ENCODE assay signal across 8 mouse cellular contexts in the genomic region with DNA sequence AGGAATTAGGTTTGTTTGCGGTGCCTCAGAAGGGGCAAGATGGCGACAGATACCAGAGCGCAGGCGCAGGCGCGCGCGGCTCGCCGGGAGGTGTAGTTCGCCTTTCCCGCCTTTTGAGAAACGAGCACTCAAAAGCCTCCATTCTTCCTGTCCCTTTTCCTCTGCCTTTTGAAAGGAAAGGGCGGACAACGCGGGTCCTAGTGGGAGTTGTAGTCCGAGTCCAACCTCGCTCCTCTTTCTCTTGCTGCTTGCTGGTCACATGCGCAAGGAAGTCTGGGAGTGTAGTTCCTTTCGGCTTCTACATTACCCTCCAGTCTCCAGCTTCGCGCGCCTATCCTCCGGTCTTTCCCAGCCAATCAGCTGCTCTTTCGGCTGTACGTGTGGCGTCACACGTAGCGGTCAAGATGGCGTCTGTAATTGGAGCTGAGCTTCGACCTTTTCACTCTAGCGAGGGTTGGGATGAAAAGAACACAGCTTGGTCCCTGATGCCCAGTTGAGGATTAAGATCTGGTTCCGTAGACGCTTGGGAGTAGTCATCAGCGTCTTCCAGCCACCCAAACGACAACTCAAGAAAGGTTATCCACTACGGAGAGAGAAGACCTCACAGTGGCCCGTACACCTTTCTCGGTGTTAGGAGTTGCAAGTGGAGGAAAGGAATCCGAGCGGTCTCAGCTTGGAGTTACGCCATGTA. TPM values are rescaled to one million over a fixed set of nuclear protein-coding genes. Genes with fewer than 3 reads are reported as not detected.
DNase-seq lines count a peak whose midpoint lies in the region; ATAC-seq and TF ChIP-seq lines count a peak whose summit lies in the region.

A gene (minus strand): TSS at position 253 of the 691 bp plus-strand sequence.

- H3K36me3 ChIP-seq in embryonic facial prominence, embryonic 15.5 days = peaks cover 6% of the 10 kb centered on the region
- H3K36me3 ChIP-seq in limb, embryonic 14.5 days (ENCODE audit: control insufficient read depth, insufficient read depth, low read length) = peaks cover 27% of the 10 kb centered on the region
- 0 out of 2 replicates have a peak, but pooled peaks cover 6% of the 10 kb centered on the region for H3K36me3 ChIP-seq in midbrain, postnatal 0 days (ENCODE audit: insufficient read depth, low read length)

- H3K4me2 ChIP-seq in embryonic facial prominence, embryonic 15.5 days (replicated peaks) = peak within 1 kb of the TSS; percentile 66
- H3K4me2 ChIP-seq in limb, embryonic 14.5 days (replicated peaks; ENCODE audit: low read depth, low read length, severe bottlenecking) = peak within 1 kb of the TSS; percentile 78
- H3K4me2 ChIP-seq in midbrain, postnatal 0 days (ENCODE audit: low read depth, low read length, poor library complexity, severe bottlenecking) = peak within 1 kb of the TSS; percentile 58

- WGBS in bone marrow, adult 2 months = under 1% methylated on average over 42 of the region's 42 CpGs
- under 1% methylated on average over 42 of the region's 42 CpGs for WGBS in embryonic facial prominence, embryonic 15.5 days
- WGBS in limb, embryonic 14.5 days = under 1% methylated on average over 41 of the region's 42 CpGs
- WGBS in midbrain, postnatal 0 days = under 1% methylated on average over 42 of the region's 42 CpGs

- no peaks in the 10 kb centered on the region for H3K9me3 ChIP-seq in embryonic facial prominence, embryonic 15.5 days (replicated peaks)
- no peaks in the 10 kb centered on the region for H3K9me3 ChIP-seq in limb, embryonic 14.5 days (ENCODE audit: control insufficient read depth, low read length)
- no peaks in the 10 kb centered on the region for H3K9me3 ChIP-seq in midbrain, postnatal 0 days (ENCODE audit: low read length)

- H3K4me1 ChIP-seq in bone marrow, adult 2 months (ENCODE audit: control insufficient read depth, insufficient read depth, low read length) = no peaks in the 10 kb centered on the region
- H3K4me1 ChIP-seq in embryonic facial prominence, embryonic 15.5 days = peaks cover 19% of the 10 kb centered on the region
- H3K4me1 ChIP-seq in limb, embryonic 14.5 days (ENCODE audit: control insufficient read depth, insufficient read depth, low read length) = peaks cover 13% of the 10 kb centered on the region
- peaks cover 6% of the 10 kb centered on the region; the same call in 1 of the 2 replicates for H3K4me1 ChIP-seq in midbrain, postnatal 0 days (ENCODE audit: insufficient read depth, low read length)

- peak; percentile 98 for ATAC-seq in embryonic facial prominence, embryonic 15.5 days (ENCODE audit: insufficient number of reproducible peaks, low FRiP score, low TSS enrichment, low read depth)
- peak; percentile 96 for ATAC-seq in limb, embryonic 14.5 days (ENCODE audit: low FRiP score, low read depth)
- peak; percentile 96 for ATAC-seq in midbrain, postnatal 0 days (ENCODE audit: low FRiP score)

- H3K27ac ChIP-seq in bone marrow, adult 2 months (ENCODE audit: control insufficient read depth, insufficient read depth, low read depth, low read length, poor library complexity) = peak within 1 kb of the TSS; percentile 73
- H3K27ac ChIP-seq in embryonic facial prominence, embryonic 15.5 days (replicated peaks) = peak within 1 kb of the TSS; percentile 92
- H3K27ac ChIP-seq in limb, embryonic 14.5 days (replicated peaks; ENCODE audit: low read depth, low read length) = peak within 1 kb of the TSS; percentile 95
- peak within 1 kb of the TSS; percentile 95 for H3K27ac ChIP-seq in midbrain, postnatal 0 days (ENCODE audit: low read depth, low read length)

- no peak for TF ChIP-seq CTCF in bone marrow, adult 2 months (IDR thresholded peaks at IDR 0.05; ENCODE audit: control insufficient read depth, insufficient read depth, low read length)
- no peak for TF ChIP-seq CTCF in midbrain, postnatal 0 days (IDR thresholded peaks at IDR 0.05)

- peak within 1 kb of the TSS; percentile 79 for H3K4me3 ChIP-seq in bone marrow, adult 2 months (replicated peaks; ENCODE audit: control insufficient read depth, low read depth, low read length)
- H3K4me3 ChIP-seq in embryonic facial prominence, embryonic 15.5 days (replicated peaks) = peak within 1 kb of the TSS; percentile 96
- peak within 1 kb of the TSS; percentile 98 for H3K4me3 ChIP-seq in limb, embryonic 14.5 days (replicated peaks; ENCODE audit: low read length)
- H3K4me3 ChIP-seq in midbrain, postnatal 0 days (ENCODE audit: low read depth, low read length) = peak within 1 kb of the TSS; percentile 89

- H3K27me3 ChIP-seq in embryonic facial prominence, embryonic 15.5 days = no peaks in the 10 kb centered on the region
- no peaks in the 10 kb centered on the region for H3K27me3 ChIP-seq in limb, embryonic 14.5 days (ENCODE audit: control insufficient read depth, insufficient read depth, low read length)
- no peaks in the 10 kb centered on the region for H3K27me3 ChIP-seq in midbrain, postnatal 0 days (ENCODE audit: insufficient read depth, low read length)

- peak; percentile 99 for DNase-seq in 416B (ENCODE audit: low read depth)
- DNase-seq in heart, adult 8-10 months (ENCODE audit: low spot score) = peak; percentile 97
- peak; percentile 99 for DNase-seq in kidney, adult 9 months
- peak; percentile 98 for DNase-seq in limb, embryonic 14.5 days (ENCODE audit: low spot score)
- DNase-seq in midbrain, postnatal 0 days (ENCODE audit: low spot score) = peak; percentile 99
- peak; percentile 75 to 82 for DNase-seq in spleen, postnatal 14 days (ENCODE audit: low spot score in 2 of 2)

- peak; percentile 45; the same call in 1 of the 2 replicates for TF ChIP-seq POLR2A in bone marrow, adult 2 months (IDR thresholded peaks at IDR 0.05; ENCODE audit: borderline replicate concordance, control insufficient read depth, low read depth, low read length)
- TF ChIP-seq POLR2A in limb, embryonic 14.5 days (IDR thresholded peaks at IDR 0.05; ENCODE audit: borderline replicate concordance, extremely low read depth, insufficient read depth, insufficient read length) = peak; percentile 72; the same call in 1 of the 2 replicates

- H3K9ac ChIP-seq in embryonic facial prominence, embryonic 15.5 days = peak within 1 kb of the TSS; percentile 75
- H3K9ac ChIP-seq in limb, embryonic 14.5 days (ENCODE audit: low read depth, low read length, severe bottlenecking) = peak within 1 kb of the TSS; percentile 78
- H3K9ac ChIP-seq in midbrain, postnatal 0 days (replicated peaks; ENCODE audit: low read length, poor library complexity, severe bottlenecking) = peak within 1 kb of the TSS; percentile 89

RNA-seq across cellular contexts. Expression of the gene that starts here (rescaled TPM):
- 15.0 and 17.0 TPM in 2 replicates for polyA plus RNA-seq in bone marrow, adult 2 months (2011; ENCODE audit: insufficient read depth, insufficient read length, low replicate concordance, missing spikeins)
- 25.8 and 26.7 TPM in 2 replicates for polyA plus RNA-seq in embryonic facial prominence, embryonic 15.5 days (2015; fragmentation: Nextera tagmentation; extraction: Ambion mirVana)
- total RNA-seq in heart, adult 8-10 months (2022) = 10 to 100 TPM; 22.9 to 29.1 (median 25.2) TPM
- 46.4 and 50.3 TPM in 2 replicates for polyA plus RNA-seq in limb, embryonic 14.5 days (2012; rRNA removed)
- polyA plus RNA-seq in limb, embryonic 14.5 days (2014; fragmentation: Nextera tagmentation; extraction: Ambion mirVana) = 32.0 and 40.9 TPM in 2 replicates
- total RNA-seq in midbrain, postnatal 0 days (2014; rRNA removed) = 36.0 and 43.0 TPM in 2 replicates
- 25.8 and 26.6 TPM in 2 replicates for polyA plus RNA-seq in midbrain, postnatal 0 days (2015; fragmentation: Nextera tagmentation; extraction: Ambion mirVana)

Comparison
In these comparisons a context has a peak if more than half of its experiments do, and no peak if none do; other contexts are left out.
1. Peak in every context shown above with its lines: DNase-seq, ATAC-seq, H3K4me3 ChIP-seq and H3K27ac ChIP-seq.